Mouse (Mus musculus) cerebellum, adult 11 months (tissue): ENCODE data around the gene Cmas.

Experiments
- DNase-seq: peaks from one replicate; pipeline ENCODE4 v3.0.0; 2022

Gene Cmas

GRCm38 (mm10) chr6:142795087-142795486, 38.6 kb downstream of the Cmas start:
- DNase-seq = no peak

GRCm38 (mm10) chr6:142795655-142796441, 39.4 kb downstream of the Cmas start:
- DNase-seq = no peak

- no peak for DNase-seq
These were observed 41.5 kb downstream of the Cmas start for GRCm38 (mm10) chr6:142797996-142798395.

GRCm38 (mm10) chr6:142798837-142799236, 42.4 kb downstream of the Cmas start:
- no peak for DNase-seq

GRCm38 (mm10) chr6:142799704-142800374, 43.4 kb downstream of the Cmas start:
- DNase-seq = no peak

GRCm38 (mm10) chr6:142801687-142802086, 45.2 kb downstream of the Cmas start:
- DNase-seq = no peak

GRCm38 (mm10) chr6:142802617-142803525, 46.4 kb downstream of the Cmas start:
- no peak for DNase-seq

GRCm38 (mm10) chr6:142804402-142804801, 47.9 kb downstream of the Cmas start, which contains the start of gene Sult6b2:
Sult6b2 (minus strand) TSS chr6:142804502.
- DNase-seq = no peak

- DNase-seq = no peak
These were observed 49.8 kb downstream of the Cmas start for GRCm38 (mm10) chr6:142806326-142806725.

GRCm38 (mm10) chr6:142809373-142810098, 53.0 kb downstream of the Cmas start:
- DNase-seq = no peak

GRCm38 (mm10) chr6:142810239-142810638, 53.8 kb downstream of the Cmas start:
- no peak for DNase-seq

- DNase-seq = no peak
These were observed 56.5 kb downstream of the Cmas start for GRCm38 (mm10) chr6:142812969-142813368.

- DNase-seq = no peak
These were observed 57.5 kb downstream of the Cmas start for GRCm38 (mm10) chr6:142814011-142814410.

- DNase-seq = peak; percentile 79
These were observed 58.0 kb downstream of the Cmas start for GRCm38 (mm10) chr6:142814495-142814921.

- no peak for DNase-seq
These were observed 59.0 kb downstream of the Cmas start for GRCm38 (mm10) chr6:142815513-142815912.

GRCm38 (mm10) chr6:142818306-142818705, 61.8 kb downstream of the Cmas start:
- no peak for DNase-seq

- DNase-seq = no peak
These were observed 66.7 kb downstream of the Cmas start for GRCm38 (mm10) chr6:142823008-142823787.
